Mouse (Mus musculus) cerebellum, adult 2 months (tissue): ENCODE results near the gene Psenen.

Experiments
- CTCF ChIP-seq: fragments of 200-500 bp; IDR thresholded peaks from 2 replicates; pipeline ENCODE4 v1.5.1; 2011; ENCODE audit warnings: low read depth, mild to moderate bottlenecking, control low read depth, low read length, moderate library complexity, borderline replicate concordance; ENCODE audit not compliant: insufficient read depth
- POLR2A ChIP-seq: fragments of 200-500 bp; IDR thresholded peaks from 2 replicates; pipeline ENCODE4 v1.6.1; 2011; ENCODE audit warnings: low read length, control low read depth, borderline replicate concordance; ENCODE audit not compliant: insufficient read depth

DNA sequence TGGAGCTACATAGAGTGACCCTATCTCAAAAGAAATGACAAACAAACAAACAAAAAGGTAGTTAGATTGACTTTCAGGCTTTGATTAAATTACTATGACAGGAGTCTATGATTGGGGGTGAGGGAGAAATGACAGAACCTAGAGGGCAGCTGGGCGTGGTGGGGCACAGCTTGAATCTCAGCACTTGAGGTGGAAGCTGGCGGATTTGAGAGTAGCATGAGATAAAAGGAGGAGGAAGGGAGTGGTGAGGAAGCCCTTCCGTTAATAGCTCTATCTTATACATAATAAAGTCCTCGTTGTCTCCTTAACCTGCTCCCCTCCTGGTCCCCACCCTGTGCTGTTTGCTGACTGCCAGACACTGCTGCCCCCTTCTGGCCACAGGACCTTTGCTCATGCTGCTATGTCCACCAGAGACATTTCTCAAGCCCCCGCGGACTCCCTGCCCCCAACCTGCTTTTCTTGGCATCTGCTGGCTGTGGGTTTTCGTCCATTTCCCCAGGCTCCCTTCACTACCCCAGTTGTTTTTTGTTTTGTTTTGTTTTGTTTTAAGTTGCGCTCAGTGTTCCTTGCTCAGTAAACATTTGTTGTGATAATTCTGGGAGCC, 44.4 kb upstream of the Psenen start:
- TF ChIP-seq CTCF (peak; percentile 64; the same call in 1 of the 2 replicates), POLR2A (no peak)
